Mouse (Mus musculus): ENCODE results near the gene Abcg1.

GRCm38 (mm10) chr17:31082296-31083078 lies 25.0 kb downstream of the Abcg1 start:
- no peak for TF ChIP-seq CTCF (IDR thresholded peaks at IDR 0.05; ENCODE audit: borderline replicate concordance, extremely low read depth, insufficient read depth, insufficient read length)
- no peak for TF ChIP-seq POLR2A (IDR thresholded peaks at IDR 0.05; ENCODE audit: borderline replicate concordance, extremely low read depth, insufficient read depth, insufficient read length, poor library complexity, severe bottlenecking)
